In genomic region chr2:34588546-34588945, GRCm38 (mm10) we compare ENCODE assay signal across 21 mouse cellular contexts.
DNase-seq lines count a peak whose midpoint lies in the region; ATAC-seq and TF ChIP-seq lines count a peak whose summit lies in the region.
"Had no signal": no experiment of that assay in that cellular context is flagged by ENCODE, and none has a peak within 500 bp of the region (broad histone marks: within the 10 kb centered on the region; RNA-seq: fewer than 3 reads in every experiment).

No protein-coding gene starts in this region.

- H3K9ac ChIP-seq in hindbrain, postnatal 0 days (replicated peaks; ENCODE audit: low read length) = no peak overlapping the region
- H3K9ac ChIP-seq in hindbrain, embryonic 13.5 days = no peak overlapping the region
- H3K9ac ChIP-seq: embryonic facial prominence, embryonic 12.5 days; forebrain, embryonic 13.5 days had no signal

- TF ChIP-seq CTCF in hindbrain, postnatal 0 days (IDR thresholded peaks at IDR 0.05; ENCODE audit: low read depth) = no peak

- ATAC-seq in hindbrain, postnatal 0 days = peak; percentile 67
- no peak for ATAC-seq in hindbrain, embryonic 13.5 days (ENCODE audit: low FRiP score)
- ATAC-seq: forebrain, embryonic 13.5 days had no signal

- H3K36me3 ChIP-seq in hindbrain, postnatal 0 days (ENCODE audit: insufficient read depth, low read length) = peaks cover 5% of the 10 kb centered on the region; the same call in 1 of the 2 replicates
- H3K36me3 ChIP-seq in hindbrain, embryonic 13.5 days = peaks cover 16% of the 10 kb centered on the region

- no peak overlapping the region for H3K4me2 ChIP-seq in hindbrain, postnatal 0 days (ENCODE audit: low read depth, low read length)
- H3K4me2 ChIP-seq in hindbrain, embryonic 13.5 days = no peak overlapping the region
- H3K4me2 ChIP-seq: embryonic facial prominence, embryonic 12.5 days; forebrain, embryonic 13.5 days had no signal

- peak; percentile 30 to 49 for DNase-seq in cerebellum, postnatal 10 days
- DNase-seq in cerebellum, adult 11-12 months = no peak
- no peak for DNase-seq in hindbrain, postnatal 0 days (ENCODE audit: low spot score)
- peak; percentile 6 for DNase-seq in lung, postnatal 14 days
- DNase-seq in lung, postnatal 25 days (ENCODE audit: low spot score) = no peak
- DNase-seq in brain, adult 2 months (ENCODE audit: low read depth, low spot score) = peak; percentile 35
- DNase-seq in ovary, postnatal 14 days (ENCODE audit: low spot score) = no peak
- DNase-seq: adrenal gland, adult 2 months; cerebellum, adult 9-11 months; gastrocnemius, postnatal 10 days; kidney, adult 2 months; kidney, postnatal 10 days; liver; midbrain, embryonic 14.5 days; thymus, postnatal 25 days had no signal

- 53% methylated on average over 8 of the region's 8 CpGs for WGBS in hindbrain, postnatal 0 days
- WGBS in hindbrain, embryonic 13.5 days = 74% methylated on average over 8 of the region's 8 CpGs

- no peaks in the 10 kb centered on the region for H3K9me3 ChIP-seq in hindbrain, postnatal 0 days (ENCODE audit: low read length)
- H3K9me3 ChIP-seq in hindbrain, embryonic 13.5 days = no peaks in the 10 kb centered on the region
- H3K9me3 ChIP-seq: embryonic facial prominence, embryonic 12.5 days; forebrain, embryonic 13.5 days had no signal

- H3K27ac ChIP-seq in hindbrain, postnatal 0 days = no peak overlapping the region
- H3K27ac ChIP-seq in hindbrain, embryonic 13.5 days = no peak overlapping the region
- H3K27ac ChIP-seq: embryonic facial prominence, embryonic 12.5 days; forebrain, embryonic 13.5 days; macrophage had no signal

- H3K4me3 ChIP-seq in hindbrain, postnatal 0 days (ENCODE audit: low read length) = no peak overlapping the region
- H3K4me3 ChIP-seq in hindbrain, embryonic 13.5 days = no peak overlapping the region
- H3K4me3 ChIP-seq: embryonic facial prominence, embryonic 12.5 days; erythroblast, embryonic 14.5 days; forebrain, embryonic 13.5 days; myocyte had no signal

- H3K4me1 ChIP-seq in hindbrain, postnatal 0 days (ENCODE audit: insufficient read depth, low read length) = no peaks in the 10 kb centered on the region
- H3K4me1 ChIP-seq in hindbrain, embryonic 13.5 days (replicated peaks) = peaks cover 15% of the 10 kb centered on the region

- H3K27me3 ChIP-seq in hindbrain, postnatal 0 days (ENCODE audit: insufficient read depth, low read length) = no peaks in the 10 kb centered on the region
- H3K27me3 ChIP-seq in hindbrain, embryonic 13.5 days = no peaks in the 10 kb centered on the region
- H3K27me3 ChIP-seq: embryonic facial prominence, embryonic 12.5 days; forebrain, embryonic 13.5 days had no signal

Comparison
In these comparisons a context has a peak if more than half of its experiments do, and no peak if none do; other contexts are left out.
1. DNase-seq: peak in cerebellum, postnatal 10 days (2 of 2), lung, postnatal 14 days (single experiment) and brain, adult 2 months (single experiment); none in cerebellum, adult 11-12 months (single experiment), hindbrain, postnatal 0 days (single experiment), lung, postnatal 25 days (single experiment) and ovary, postnatal 14 days (single experiment).